Mouse (Mus musculus) kidney, adult 2 months (tissue): ENCODE results near the gene Gng12.

Source experiments
- CTCF ChIP-seq: fragments of 200-500 bp; conservative IDR thresholded peaks from 2 replicates; pipeline ENCODE4 v1.5.1; 2011; ENCODE audit warnings: low read depth, mild to moderate bottlenecking, control low read depth, low read length, moderate library complexity, mixed read lengths; ENCODE audit not compliant: insufficient read depth, insufficient read length
- POLR2A ChIP-seq: fragments of 200-500 bp; IDR thresholded peaks from one replicate; pipeline ENCODE4 v1.6.1; 2011; ENCODE audit warnings: low read depth, low read length, control low read depth

GRCm38 (mm10) chr6:66987643-66988042 lies 91.4 kb downstream of the Gng12 start:
- TF ChIP-seq CTCF: no peak
- no peak for TF ChIP-seq POLR2A
